Mouse (Mus musculus) spleen, adult 2 months (tissue): ENCODE measurements around the gene Lrit3.

Experiments used
- CTCF ChIP-seq: fragments of 200-500 bp; IDR thresholded peaks from 2 replicates; pipeline ENCODE4 v1.5.1; 2011; ENCODE audit warnings: mild to moderate bottlenecking, inconsistent platforms; ENCODE audit not compliant: insufficient read depth, insufficient read length, insufficient replicate concordance; ENCODE audit errors: extremely low read depth
- POLR2A ChIP-seq: fragments of 200-500 bp; IDR thresholded peaks from 2 replicates; pipeline ENCODE4 v1.6.1; 2011; ENCODE audit warnings: low read depth, low read length, inconsistent platforms

DNA sequence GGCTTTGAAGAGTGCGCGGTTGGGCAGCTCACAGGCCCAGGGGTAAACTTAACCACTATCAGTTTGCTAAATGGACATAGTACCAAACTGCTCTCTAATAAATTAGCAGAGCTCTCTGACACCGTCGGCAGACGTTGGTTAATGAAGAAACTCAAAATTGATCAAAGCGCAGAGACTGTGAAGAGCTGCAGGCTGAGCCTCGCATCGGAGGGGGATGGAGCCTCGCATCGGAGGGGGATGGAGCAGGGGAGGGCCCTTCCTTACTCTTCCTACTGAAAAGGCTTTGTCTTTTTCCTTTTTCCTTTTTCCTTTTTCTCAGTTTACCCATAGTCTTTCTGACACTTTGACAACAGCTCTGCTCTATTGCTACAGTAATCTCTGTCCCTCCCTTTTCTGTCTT, 22.4 kb downstream of the Lrit3 start:
- TF ChIP-seq CTCF: no peak
- no peak for TF ChIP-seq POLR2A
